Mouse (Mus musculus): Measurements from ENCODE around the gene Agxt.

GRCm38 (mm10) chr1:93124066-93124465 lies 11.0 kb upstream of the Agxt start:
- TF ChIP-seq CTCF (IDR thresholded peaks at IDR 0.05; ENCODE audit: low read depth) (no peak), EP300 (IDR thresholded peaks at IDR 0.05; ENCODE audit: low read depth) (no peak)
